Mouse (Mus musculus): ENCODE results near the gene Gm12258. TPM values are rescaled to one million over a fixed set of nuclear protein-coding genes. Genes with fewer than 3 reads are reported as not detected.
A peak's percentile ranks its signal among the peaks of the same experiment; 100 is the strongest.
"Not testable (repeated sequence)": the region's sequence is repeated elsewhere in the genome, so short reads cannot be mapped to it uniquely, and the experiment has no call there.

Gene Gm12258
- polyA plus RNA-seq (2014; fragmentation: Nextera tagmentation; extraction: Ambion mirVana), result 23.7 and 26.8 TPM in 2 replicates

- Histone ChIP-seq H3K9me3 (ENCODE audit: control insufficient read depth, low read length) (no peaks in the 10 kb centered on the region), H3K4me1 (ENCODE audit: control insufficient read depth, insufficient read depth, low read length) (peaks cover 6% of the 10 kb centered on the region; the same call in 1 of the 2 replicates), H3K27me3 (ENCODE audit: control insufficient read depth, insufficient read depth, low read length) (no peaks in the 10 kb centered on the region), H3K9ac (replicated peaks; ENCODE audit: low read length) (peak within 1 kb of the TSS; percentile 72), H3K27ac (replicated peaks; ENCODE audit: low read depth, low read length) (peak within 1 kb of the TSS; percentile 80), H3K36me3 (ENCODE audit: control insufficient read depth, insufficient read depth, low read length) (peaks cover 22% of the 10 kb centered on the region), H3K4me2 (ENCODE audit: low read length) (peak within 1 kb of the TSS; percentile 74), H3K4me3 (replicated peaks; ENCODE audit: low read depth, low read length) (peak within 1 kb of the TSS; percentile 66)
- ATAC-seq (ENCODE audit: low FRiP score, low TSS enrichment) (peak; percentile 100), DNase-seq (peak; percentile 97)
- WGBS, result under 1% methylated on average over 24 of the region's 24 CpGs
Observed at GRCm38 (mm10) chr11:58846919-58847461, at the start of gene Gm12258. TSS of gene Gm12258 (plus strand) at chr11:58847158.

GRCm38 (mm10) chr11:58799747-58800146 lies 47.2 kb upstream of the Gm12258 start:
- no peak for ATAC-seq (ENCODE audit: low FRiP score, low TSS enrichment)

GRCm38 (mm10) chr11:58801558-58802228 lies 45.3 kb upstream of the Gm12258 start, which contains the start of gene Fam183b:
TSS of gene Fam183b (minus strand) at chr11:58801960.
- Histone ChIP-seq H3K4me3 (replicated peaks; ENCODE audit: low read depth, low read length) (no peak within 1 kb of the TSS), H3K9ac (replicated peaks; ENCODE audit: low read length) (0 out of 2 replicates have a peak within 1 kb of the TSS, but pooled peaks have one; percentile 29)
- no peak for ATAC-seq (ENCODE audit: low FRiP score, low TSS enrichment)

More at GRCm38 (mm10) chr11:58799747-58800146, 47.2 kb upstream of the Gm12258 start:
- H3K9me3 ChIP-seq (ENCODE audit: control insufficient read depth, low read length), result no peaks in the 10 kb centered on the region
- no peak overlapping the region for H3K9ac ChIP-seq (replicated peaks; ENCODE audit: low read length)
- peaks cover 11% of the 10 kb centered on the region for H3K4me1 ChIP-seq (ENCODE audit: control insufficient read depth, insufficient read depth, low read length)
- 86% methylated on average over 5 of the region's 5 CpGs for WGBS
- H3K27me3 ChIP-seq (ENCODE audit: control insufficient read depth, insufficient read depth, low read length), result no peaks in the 10 kb centered on the region
- DNase-seq, result no peak
- H3K27ac ChIP-seq (replicated peaks; ENCODE audit: low read depth, low read length), result no peak overlapping the region
- no peak overlapping the region for H3K4me2 ChIP-seq (ENCODE audit: low read length)
- no peak overlapping the region for H3K4me3 ChIP-seq (replicated peaks; ENCODE audit: low read depth, low read length)
- no peaks in the 10 kb centered on the region for H3K36me3 ChIP-seq (ENCODE audit: control insufficient read depth, insufficient read depth, low read length)

GRCm38 (mm10) chr11:58803871-58804270 lies 43.1 kb upstream of the Gm12258 start:
- 84% methylated on average over 4 of the region's 4 CpGs for WGBS
- no peaks in the 10 kb centered on the region for H3K27me3 ChIP-seq (ENCODE audit: control insufficient read depth, insufficient read depth, low read length)
- ATAC-seq (ENCODE audit: low FRiP score, low TSS enrichment), result no peak

More at GRCm38 (mm10) chr11:58801558-58802228, 45.3 kb upstream of the Gm12258 start, which contains the start of gene Fam183b:
- no peaks in the 10 kb centered on the region for H3K27me3 ChIP-seq (ENCODE audit: control insufficient read depth, insufficient read depth, low read length)
- H3K4me2 ChIP-seq (ENCODE audit: low read length), result peak within 1 kb of the TSS; percentile 42
- peaks cover 11% of the 10 kb centered on the region for H3K4me1 ChIP-seq (ENCODE audit: control insufficient read depth, insufficient read depth, low read length)
- DNase-seq, result peak; percentile 64
- H3K9me3 ChIP-seq (ENCODE audit: control insufficient read depth, low read length), result no peaks in the 10 kb centered on the region
- H3K36me3 ChIP-seq (ENCODE audit: control insufficient read depth, insufficient read depth, low read length), result no peaks in the 10 kb centered on the region
- WGBS, result 23% methylated on average over 14 of the region's 14 CpGs
- no peak within 1 kb of the TSS for H3K27ac ChIP-seq (replicated peaks; ENCODE audit: low read depth, low read length)

GRCm38 (mm10) chr11:58804393-58804792 lies 42.6 kb upstream of the Gm12258 start:
- ATAC-seq (ENCODE audit: low FRiP score, low TSS enrichment) (no peak), DNase-seq (no peak)
- 84% methylated on average over 2 of the region's 2 CpGs for WGBS
- Histone ChIP-seq H3K27ac (replicated peaks; ENCODE audit: low read depth, low read length) (no peak overlapping the region), H3K4me2 (ENCODE audit: low read length) (no peak overlapping the region), H3K4me1 (ENCODE audit: control insufficient read depth, insufficient read depth, low read length) (peaks cover 11% of the 10 kb centered on the region), H3K27me3 (ENCODE audit: control insufficient read depth, insufficient read depth, low read length) (no peaks in the 10 kb centered on the region), H3K36me3 (ENCODE audit: control insufficient read depth, insufficient read depth, low read length) (no peaks in the 10 kb centered on the region), H3K9ac (replicated peaks; ENCODE audit: low read length) (no peak overlapping the region), H3K4me3 (replicated peaks; ENCODE audit: low read depth, low read length) (no peak overlapping the region), H3K9me3 (ENCODE audit: control insufficient read depth, low read length) (no peaks in the 10 kb centered on the region)

More at GRCm38 (mm10) chr11:58803871-58804270, 43.1 kb upstream of the Gm12258 start:
- Histone ChIP-seq H3K9me3 (ENCODE audit: control insufficient read depth, low read length) (no peaks in the 10 kb centered on the region), H3K27ac (replicated peaks; ENCODE audit: low read depth, low read length) (no peak overlapping the region), H3K9ac (replicated peaks; ENCODE audit: low read length) (no peak overlapping the region), H3K4me2 (ENCODE audit: low read length) (no peak overlapping the region), H3K4me1 (ENCODE audit: control insufficient read depth, insufficient read depth, low read length) (peaks cover 11% of the 10 kb centered on the region), H3K36me3 (ENCODE audit: control insufficient read depth, insufficient read depth, low read length) (no peaks in the 10 kb centered on the region), H3K4me3 (replicated peaks; ENCODE audit: low read depth, low read length) (no peak overlapping the region)
- DNase-seq, result no peak

GRCm38 (mm10) chr11:58812001-58812400 lies 35.0 kb upstream of the Gm12258 start:
- no peak overlapping the region for H3K4me3 ChIP-seq (replicated peaks; ENCODE audit: low read depth, low read length)
- no peak overlapping the region for H3K4me2 ChIP-seq (ENCODE audit: low read length)
- H3K36me3 ChIP-seq (ENCODE audit: control insufficient read depth, insufficient read depth, low read length), result no peaks in the 10 kb centered on the region
- H3K27ac ChIP-seq (replicated peaks; ENCODE audit: low read depth, low read length), result no peak overlapping the region
- H3K27me3 ChIP-seq (ENCODE audit: control insufficient read depth, insufficient read depth, low read length), result no peaks in the 10 kb centered on the region
- no peak overlapping the region for H3K9ac ChIP-seq (replicated peaks; ENCODE audit: low read length)
- DNase-seq (no peak), ATAC-seq (ENCODE audit: low FRiP score, low TSS enrichment) (no peak)
- no peaks in the 10 kb centered on the region for H3K9me3 ChIP-seq (ENCODE audit: control insufficient read depth, low read length)
- WGBS, result 3% methylated on average over 1 of the region's 1 CpGs
- no peaks in the 10 kb centered on the region for H3K4me1 ChIP-seq (ENCODE audit: control insufficient read depth, insufficient read depth, low read length)

GRCm38 (mm10) chr11:58814700-58815099 lies 32.3 kb upstream of the Gm12258 start, which contains the start of gene Olfr313:
TSS of gene Olfr313 (plus strand) at chr11:58815000.
- not testable (repeated sequence) for H3K4me1 ChIP-seq (ENCODE audit: control insufficient read depth, insufficient read depth, low read length); H3K9ac ChIP-seq (replicated peaks; ENCODE audit: low read length); H3K27me3 ChIP-seq (ENCODE audit: control insufficient read depth, insufficient read depth, low read length); DNase-seq; H3K4me3 ChIP-seq (replicated peaks; ENCODE audit: low read depth, low read length); H3K9me3 ChIP-seq (ENCODE audit: control insufficient read depth, low read length); H3K27ac ChIP-seq (replicated peaks; ENCODE audit: low read depth, low read length); H3K4me2 ChIP-seq (ENCODE audit: low read length); H3K36me3 ChIP-seq (ENCODE audit: control insufficient read depth, insufficient read depth, low read length); ATAC-seq (ENCODE audit: low FRiP score, low TSS enrichment)
- WGBS, result 67% methylated on average over 1 of the region's 1 CpGs

GRCm38 (mm10) chr11:58815676-58816075 lies 31.3 kb upstream of the Gm12258 start:
- Histone ChIP-seq H3K27ac (replicated peaks; ENCODE audit: low read depth, low read length) (no peak overlapping the region), H3K4me3 (replicated peaks; ENCODE audit: low read depth, low read length) (no peak overlapping the region), H3K9ac (replicated peaks; ENCODE audit: low read length) (no peak overlapping the region), H3K27me3 (ENCODE audit: control insufficient read depth, insufficient read depth, low read length) (no peaks in the 10 kb centered on the region), H3K4me1 (ENCODE audit: control insufficient read depth, insufficient read depth, low read length) (no peaks in the 10 kb centered on the region), H3K9me3 (ENCODE audit: control insufficient read depth, low read length) (no peaks in the 10 kb centered on the region), H3K36me3 (ENCODE audit: control insufficient read depth, insufficient read depth, low read length) (no peaks in the 10 kb centered on the region), H3K4me2 (ENCODE audit: low read length) (no peak overlapping the region)
- ATAC-seq (ENCODE audit: low FRiP score, low TSS enrichment) (no peak), DNase-seq (no peak)
- WGBS, result 78% methylated on average over 1 of the region's 1 CpGs
